Mouse (Mus musculus) urinary bladder, postnatal 4 days (tissue): ENCODE measurements around the gene Tmem37.

Source experiments
- DNase-seq, 2 experiments: peaks; one replicate each; pipeline ENCODE4 v3.0.0; 2021 to 2022; ENCODE audit warnings: low spot score in 2 of 2

Tmem37 gene

DNA sequence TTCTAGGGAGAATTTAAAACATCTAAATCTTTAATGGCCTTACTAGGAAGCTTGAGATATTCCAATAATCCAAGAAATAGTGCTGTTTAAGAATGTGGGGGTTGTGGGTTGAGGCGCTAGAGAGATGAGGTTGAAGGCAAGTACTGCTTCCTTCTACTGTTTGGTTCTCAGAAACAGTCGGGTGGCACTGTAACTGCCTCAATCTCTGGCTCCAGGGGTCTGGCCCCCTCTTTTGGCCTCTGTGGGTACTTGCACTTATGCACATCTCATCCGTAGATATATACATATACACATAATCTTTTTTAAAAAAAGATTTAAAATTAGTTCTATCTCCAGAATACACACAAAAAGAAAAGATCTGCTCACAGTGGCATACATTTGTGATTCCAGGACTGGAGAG lies 55.0 kb downstream of the Tmem37 start:
- no peak for DNase-seq
